Mouse (Mus musculus): Measurements from ENCODE around the gene Ikbke. TPM values are rescaled to one million over a fixed set of nuclear protein-coding genes. Genes with fewer than 3 reads are reported as not detected.

The Ikbke gene
- total and polyA plus RNA-seq, 3 experiments: 14.0 to 43.8 (median 29.5) TPM

- TF ChIP-seq ZMIZ1 (IDR thresholded peaks at IDR 0.05; ENCODE audit: low read depth, low read length): no peak
- no peak; the same call in 1 of the 2 replicates for TF ChIP-seq MEF2A (IDR thresholded peaks at IDR 0.05; ENCODE audit: borderline replicate concordance, low read depth, low read length)
- TF ChIP-seq HCFC1 (IDR thresholded peaks at IDR 0.05; ENCODE audit: low read depth, low read length): no peak
- peak; percentile 89 for TF ChIP-seq JUN (IDR thresholded peaks at IDR 0.05; ENCODE audit: insufficient read depth, low read depth, low read length)
- peak; percentile 92 for TF ChIP-seq JUND (conservative IDR thresholded peaks at IDR 0.05; ENCODE audit: low read depth, low read length)
- TF ChIP-seq TCF12 (IDR thresholded peaks at IDR 0.05; ENCODE audit: low read depth, low read length): peak; percentile 46; the same call in 1 of the 2 replicates
Measured at GRCm38 (mm10) chr1:131204461-131204860, 74.9 kb downstream of the Ikbke start (continued).

Other genes with a start within 250 kb of the Ikbke start
- gene Mapkapk2, start 181.8 kb downstream of the Ikbke start, total RNA-seq (2012; rRNA removed): 54.2 and 55.0 TPM in 2 replicates
- 58.6 and 62.9 TPM in 2 replicates for gene Mapkapk2, start 181.8 kb downstream of the Ikbke start, total RNA-seq (2014; rRNA removed)
- gene Mapkapk2, start 181.8 kb downstream of the Ikbke start, polyA plus RNA-seq (2012; ENCODE audit: insufficient read length, low read depth): 63.5 and 68.6 TPM in 2 replicates
- 6.4 and 6.7 TPM in 2 replicates for gene Dyrk3, start 141.3 kb downstream of the Ikbke start, total RNA-seq (2012; rRNA removed)
- 9.8 and 10.1 TPM in 2 replicates for gene Dyrk3, start 141.3 kb downstream of the Ikbke start, total RNA-seq (2014; rRNA removed)
- gene Dyrk3, start 141.3 kb downstream of the Ikbke start, polyA plus RNA-seq (2012; ENCODE audit: insufficient read length, low read depth): 8.2 and 8.3 TPM in 2 replicates
- gene Eif2d, start 126.4 kb downstream of the Ikbke start, total RNA-seq (2012; rRNA removed): 48.8 and 53.0 TPM in 2 replicates
- 41.0 and 46.9 TPM in 2 replicates for gene Eif2d, start 126.4 kb downstream of the Ikbke start, total RNA-seq (2014; rRNA removed)
- 57.2 and 64.3 TPM in 2 replicates for gene Eif2d, start 126.4 kb downstream of the Ikbke start, polyA plus RNA-seq (2012; ENCODE audit: insufficient read length, low read depth)
- 11.2 and 11.5 TPM in 2 replicates for gene Rassf5, start 34.3 kb downstream of the Ikbke start, total RNA-seq (2012; rRNA removed)
- 16.3 and 18.4 TPM in 2 replicates for gene Rassf5, start 34.3 kb downstream of the Ikbke start, total RNA-seq (2014; rRNA removed)
- 29.7 and 32.1 TPM in 2 replicates for gene Rassf5, start 34.3 kb downstream of the Ikbke start, polyA plus RNA-seq (2012; ENCODE audit: insufficient read length, low read depth)
- 19.9 and 28.1 TPM in 2 replicates for gene Srgap2, start 247.7 kb upstream of the Ikbke start, total RNA-seq (2012; rRNA removed)
- gene Srgap2, start 247.7 kb upstream of the Ikbke start, total RNA-seq (2014; rRNA removed): 8.9 and 9.7 TPM in 2 replicates
- 21.6 and 26.8 TPM in 2 replicates for gene Srgap2, start 247.7 kb upstream of the Ikbke start, polyA plus RNA-seq (2012; ENCODE audit: insufficient read length, low read depth)
- 10.5 and 12.7 TPM in 2 replicates for gene Fam72a, start 248.3 kb upstream of the Ikbke start, total RNA-seq (2012; rRNA removed)
- gene Fam72a, start 248.3 kb upstream of the Ikbke start, total RNA-seq (2014; rRNA removed): 18.9 and 22.4 TPM in 2 replicates
- gene Fam72a, start 248.3 kb upstream of the Ikbke start, polyA plus RNA-seq (2012; ENCODE audit: insufficient read length, low read depth): 19.1 and 21.7 TPM in 2 replicates